Mouse (Mus musculus) cerebellum, adult 2 months (tissue): Measurements from ENCODE around the gene Unc93a. TPM values are rescaled to one million over a fixed set of nuclear protein-coding genes. Genes with fewer than 3 reads are reported as not detected.

Experiments
- polyA plus RNA-seq: library from polyadenylated mRNA; depleted of rRNA; stranded (reverse); fragments of >200 nt; gene quantifications from 2 replicates; pipeline ENCODE4 v1.2.3, GENCODE M21; 2012; rRNA removed

The Unc93a gene
- polyA plus RNA-seq, 1 experiment = not detected

Other genes starting within 250 kb of the Unc93a start
- gene Pnldc1, start 221.6 kb downstream of the Unc93a start, polyA plus RNA-seq = 3.1 and 4.5 TPM in 2 replicates
- 145 and 156 TPM in 2 replicates for gene Tcp1, start 216.1 kb downstream of the Unc93a start, polyA plus RNA-seq
- gene Mrpl18, start 215.5 kb downstream of the Unc93a start, polyA plus RNA-seq = 80.0 and 85.6 TPM in 2 replicates
- gene Acat3, start 191.2 kb downstream of the Unc93a start, polyA plus RNA-seq = 1.4 and 1.7 TPM in 2 replicates
- gene Acat2, start 171.1 kb downstream of the Unc93a start, polyA plus RNA-seq = 45.4 and 50.6 TPM in 2 replicates
- 57.6 and 57.7 TPM in 2 replicates for gene Wtap, start 137.6 kb downstream of the Unc93a start, polyA plus RNA-seq
- 269 and 280 TPM in 2 replicates for gene Sod2, start 125.0 kb downstream of the Unc93a start, polyA plus RNA-seq
- not detected in 2 replicates for gene Gpr31b, start 79.5 kb downstream of the Unc93a start, polyA plus RNA-seq
- gene Tcp10b, start 70.7 kb downstream of the Unc93a start, polyA plus RNA-seq = 0.62 and 0.67 TPM in 2 replicates
- not detected in 2 replicates for gene Smok2a, start 89.4 kb upstream of the Unc93a start, polyA plus RNA-seq
- gene Smok2b, start 98.4 kb upstream of the Unc93a start, polyA plus RNA-seq = not detected in 2 replicates
- gene Tcp10c, start 222.8 kb upstream of the Unc93a start, polyA plus RNA-seq = not detected in 2 replicates